In genomic region chr10:111163601-111164240, GRCm38 (mm10) we compare ENCODE assay signal across 7 mouse cellular contexts. TPM values are rescaled to one million over a fixed set of nuclear protein-coding genes. Genes with fewer than 3 reads are reported as not detected.
A peak's percentile ranks its signal among the peaks of the same experiment; 100 is the strongest.
DNase-seq lines count a peak whose midpoint lies in the region; ATAC-seq and TF ChIP-seq lines count a peak whose summit lies in the region.

No protein-coding gene starts in this region.

- H3K4me1 ChIP-seq in neural tube, embryonic 11.5 days (ENCODE audit: control insufficient read depth, insufficient read depth, low read length): no peaks in the 10 kb centered on the region
- no peaks in the 10 kb centered on the region; the same call in 1 of the 2 replicates for H3K4me1 ChIP-seq in embryonic fibroblast, embryonic 13.5 days (ENCODE audit: control insufficient read depth, insufficient read depth, low read length)
- peaks cover 9% of the 10 kb centered on the region for H3K4me1 ChIP-seq in limb, embryonic 13.5 days
- peaks cover 17% of the 10 kb centered on the region for H3K4me1 ChIP-seq in stomach, embryonic 16.5 days (ENCODE audit: control insufficient read depth, insufficient read depth, low read length)

- H3K9ac ChIP-seq in neural tube, embryonic 11.5 days (ENCODE audit: low read length): peak overlapping the region; percentile 90
- peak overlapping the region; percentile 94; the same call in 1 of the 2 replicates for H3K9ac ChIP-seq in limb, embryonic 13.5 days
- H3K9ac ChIP-seq in stomach, embryonic 16.5 days (ENCODE audit: low read length): peak overlapping the region; percentile 86; the same call in 1 of the 2 replicates

- DNase-seq in neural tube, embryonic 11.5 days (ENCODE audit: low spot score): no peak
- no peak for DNase-seq in neural tube, embryonic 10.5 days (ENCODE audit: extremely low spot score, low spot score)
- no peak for DNase-seq in urinary bladder, postnatal 14 days (ENCODE audit: low spot score)
- no peak for DNase-seq in frontal cortex, postnatal 25 days (ENCODE audit: low spot score in 2 of 2)

- no peak for ATAC-seq in neural tube, embryonic 11.5 days (ENCODE audit: insufficient read depth, low FRiP score, low TSS enrichment)
- no peak for ATAC-seq in limb, embryonic 13.5 days (ENCODE audit: low FRiP score, low read depth)
- ATAC-seq in stomach, embryonic 16.5 days (ENCODE audit: insufficient read depth, low FRiP score): no peak

- H3K27me3 ChIP-seq in neural tube, embryonic 11.5 days (ENCODE audit: control insufficient read depth, insufficient read depth, low read length): no peaks in the 10 kb centered on the region
- H3K27me3 ChIP-seq in limb, embryonic 13.5 days: no peaks in the 10 kb centered on the region
- no peaks in the 10 kb centered on the region for H3K27me3 ChIP-seq in stomach, embryonic 16.5 days (ENCODE audit: control insufficient read depth, insufficient read depth, low read length)

- peak overlapping the region; percentile 85; the same call in 1 of the 2 replicates for H3K27ac ChIP-seq in neural tube, embryonic 11.5 days (ENCODE audit: low read depth, low read length)
- peak overlapping the region; percentile 74 for H3K27ac ChIP-seq in embryonic fibroblast, embryonic 13.5 days (ENCODE audit: insufficient read depth, low read length)
- H3K27ac ChIP-seq in limb, embryonic 13.5 days: peak overlapping the region; percentile 77
- peak overlapping the region; percentile 88 for H3K27ac ChIP-seq in stomach, embryonic 16.5 days (ENCODE audit: low read length)

- 36% methylated on average over 9 of the region's 9 CpGs for WGBS in neural tube, embryonic 11.5 days
- WGBS in limb, embryonic 13.5 days: 27% methylated on average over 9 of the region's 9 CpGs
- 28% methylated on average over 9 of the region's 9 CpGs for WGBS in stomach, embryonic 16.5 days

- TF ChIP-seq CTCF in embryonic fibroblast, embryonic 13.5 days (IDR thresholded peaks at IDR 0.05; ENCODE audit: borderline replicate concordance, insufficient read depth, low read length): no peak

- no peak for TF ChIP-seq POLR2A in embryonic fibroblast, embryonic 13.5 days (IDR thresholded peaks at IDR 0.05; ENCODE audit: low read depth, low read length)

- H3K4me3 ChIP-seq in neural tube, embryonic 11.5 days (ENCODE audit: low read depth, low read length): no peak overlapping the region; the same call in 1 of the 2 replicates
- peak overlapping the region; percentile 57 for H3K4me3 ChIP-seq in embryonic fibroblast, embryonic 13.5 days (ENCODE audit: insufficient read depth, low read length)
- peak overlapping the region; percentile 93 for H3K4me3 ChIP-seq in limb, embryonic 13.5 days
- H3K4me3 ChIP-seq in stomach, embryonic 16.5 days (replicated peaks; ENCODE audit: low read length): peak overlapping the region; percentile 99

- peak overlapping the region; percentile 85 for H3K4me2 ChIP-seq in neural tube, embryonic 11.5 days (ENCODE audit: low read depth)
- peak overlapping the region; percentile 72 for H3K4me2 ChIP-seq in limb, embryonic 13.5 days (replicated peaks)
- H3K4me2 ChIP-seq in stomach, embryonic 16.5 days (ENCODE audit: low read depth, low read length): peak overlapping the region; percentile 75

- H3K36me3 ChIP-seq in neural tube, embryonic 11.5 days (ENCODE audit: control insufficient read depth, insufficient read depth, low read length): no peaks in the 10 kb centered on the region
- no peaks in the 10 kb centered on the region for H3K36me3 ChIP-seq in limb, embryonic 13.5 days
- no peaks in the 10 kb centered on the region for H3K36me3 ChIP-seq in stomach, embryonic 16.5 days (ENCODE audit: control insufficient read depth, insufficient read depth, low read length)

- H3K9me3 ChIP-seq in neural tube, embryonic 11.5 days (ENCODE audit: control insufficient read depth, low read length): no peaks in the 10 kb centered on the region
- no peaks in the 10 kb centered on the region for H3K9me3 ChIP-seq in limb, embryonic 13.5 days
- H3K9me3 ChIP-seq in stomach, embryonic 16.5 days (replicated peaks; ENCODE audit: control insufficient read depth, low read length): no peaks in the 10 kb centered on the region

RNA-seq across cellular contexts. Expression of gene Osbpl8, which starts 0.8 kb away (rescaled TPM):
- 11.7 and 11.8 TPM in 2 replicates for polyA plus RNA-seq in neural tube, embryonic 11.5 days (2014; fragmentation: Nextera tagmentation; extraction: Ambion mirVana)
- 24.3 and 24.8 TPM in 2 replicates for polyA plus RNA-seq in embryonic fibroblast, embryonic 13.5 days (2011; ENCODE audit: insufficient read length, low read depth, missing spikeins)
- polyA plus RNA-seq in limb, embryonic 13.5 days (2015; fragmentation: Nextera tagmentation; extraction: Ambion mirVana): 10.2 and 10.6 TPM in 2 replicates
- polyA plus RNA-seq in stomach, embryonic 16.5 days (2015; fragmentation: Nextera tagmentation; extraction: Ambion mirVana): 6.3 and 6.7 TPM in 2 replicates
